Mouse (Mus musculus): ENCODE results near the gene Dst. TPM values are rescaled to one million over a fixed set of nuclear protein-coding genes. Genes with fewer than 3 reads are reported as not detected.

The Dst gene
- 13.4 and 16.7 TPM in 2 replicates for polyA plus RNA-seq (2015; fragmentation: Nextera tagmentation; extraction: Ambion mirVana)

DNA sequence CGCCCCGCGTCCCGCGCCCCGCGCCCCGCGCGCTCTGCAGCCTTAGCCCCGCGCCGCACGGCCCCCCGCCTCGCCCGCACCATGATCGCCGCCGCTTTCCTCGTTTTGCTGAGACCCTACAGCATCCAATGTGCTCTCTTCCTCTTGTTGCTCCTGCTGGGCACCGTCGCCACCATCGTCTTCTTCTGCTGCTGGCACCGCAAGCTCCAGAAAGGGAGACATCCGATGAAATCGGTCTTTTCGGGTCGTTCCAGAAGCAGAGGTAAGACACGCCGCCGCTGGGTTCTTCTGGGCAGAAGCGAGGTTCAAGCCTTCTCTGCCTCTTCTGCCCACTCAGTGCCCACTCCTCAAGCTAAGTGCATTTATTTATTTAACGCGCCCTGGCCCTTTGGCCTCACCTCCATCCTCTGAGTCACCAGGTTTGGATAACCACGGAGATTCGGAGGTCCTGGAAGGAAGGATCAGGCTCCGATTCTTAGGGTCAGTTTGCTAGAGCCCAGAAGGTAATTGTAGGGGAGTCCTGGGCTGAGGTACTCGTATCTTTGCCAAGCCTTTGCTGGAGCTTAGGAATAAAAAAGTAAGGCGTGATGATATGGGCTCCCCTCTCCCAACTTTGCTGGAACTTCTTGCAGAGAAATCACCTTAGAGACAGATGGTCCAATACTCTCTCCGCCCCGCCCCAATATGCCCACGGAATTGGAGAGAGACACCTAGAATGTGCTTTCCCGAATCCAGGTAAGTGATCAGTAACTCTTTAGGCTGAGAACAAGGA lies at the start of gene Dst:
Dst (plus strand) TSS at position 35 of the 772 bp plus-strand sequence.
- Histone ChIP-seq H3K27ac (ENCODE audit: low read length) (no peak within 1 kb of the TSS), H3K36me3 (ENCODE audit: control insufficient read depth, insufficient read depth, low read length) (no peaks in the 10 kb centered on the region), H3K9ac (ENCODE audit: low read length) (peak within 1 kb of the TSS; percentile 59), H3K4me3 (ENCODE audit: low read length) (peak within 1 kb of the TSS; percentile 66), H3K4me1 (replicated peaks; ENCODE audit: control insufficient read depth, insufficient read depth, low read length) (peaks cover 5% of the 10 kb centered on the region), H3K4me2 (ENCODE audit: low read depth, low read length) (peak within 1 kb of the TSS; percentile 99), H3K27me3 (ENCODE audit: control insufficient read depth, insufficient read depth, low read depth, low read length) (peaks cover 41% of the 10 kb centered on the region), H3K9me3 (ENCODE audit: control insufficient read depth, low read length) (no peaks in the 10 kb centered on the region)
- no peak; the same call in 1 of the 2 replicates for ATAC-seq (ENCODE audit: low read depth)
- WGBS = 2% methylated on average over 33 of the region's 44 CpGs

- Histone ChIP-seq H3K9me3 (ENCODE audit: control insufficient read depth, low read length) (no peaks in the 10 kb centered on the region), H3K4me3 (ENCODE audit: low read length) (no peak overlapping the region), H3K9ac (ENCODE audit: low read length) (no peak overlapping the region), H3K36me3 (ENCODE audit: control insufficient read depth, insufficient read depth, low read length) (no peaks in the 10 kb centered on the region), H3K4me2 (ENCODE audit: low read depth, low read length) (no peak overlapping the region), H3K27me3 (ENCODE audit: control insufficient read depth, insufficient read depth, low read depth, low read length) (no peaks in the 10 kb centered on the region), H3K27ac (ENCODE audit: low read length) (no peak overlapping the region), H3K4me1 (replicated peaks; ENCODE audit: control insufficient read depth, insufficient read depth, low read length) (no peaks in the 10 kb centered on the region)
- no peak for ATAC-seq (ENCODE audit: low read depth)
- 68% methylated on average over 2 of the region's 2 CpGs for WGBS
These were observed 39.0 kb upstream of the Dst start for GRCm38 (mm10) chr1:33869031-33869430.

- Histone ChIP-seq H3K27me3 (ENCODE audit: control insufficient read depth, insufficient read depth, low read depth, low read length) (no peaks in the 10 kb centered on the region), H3K9ac (ENCODE audit: low read length) (no peak overlapping the region), H3K27ac (ENCODE audit: low read length) (no peak overlapping the region), H3K36me3 (ENCODE audit: control insufficient read depth, insufficient read depth, low read length) (no peaks in the 10 kb centered on the region), H3K4me2 (ENCODE audit: low read depth, low read length) (no peak overlapping the region), H3K4me3 (ENCODE audit: low read length) (no peak overlapping the region), H3K9me3 (ENCODE audit: control insufficient read depth, low read length) (no peaks in the 10 kb centered on the region), H3K4me1 (replicated peaks; ENCODE audit: control insufficient read depth, insufficient read depth, low read length) (no peaks in the 10 kb centered on the region)
- ATAC-seq (ENCODE audit: low read depth) = no peak
- 79% methylated on average over 3 of the region's 3 CpGs for WGBS
These were observed 38.6 kb upstream of the Dst start for GRCm38 (mm10) chr1:33869437-33869836.

DNA sequence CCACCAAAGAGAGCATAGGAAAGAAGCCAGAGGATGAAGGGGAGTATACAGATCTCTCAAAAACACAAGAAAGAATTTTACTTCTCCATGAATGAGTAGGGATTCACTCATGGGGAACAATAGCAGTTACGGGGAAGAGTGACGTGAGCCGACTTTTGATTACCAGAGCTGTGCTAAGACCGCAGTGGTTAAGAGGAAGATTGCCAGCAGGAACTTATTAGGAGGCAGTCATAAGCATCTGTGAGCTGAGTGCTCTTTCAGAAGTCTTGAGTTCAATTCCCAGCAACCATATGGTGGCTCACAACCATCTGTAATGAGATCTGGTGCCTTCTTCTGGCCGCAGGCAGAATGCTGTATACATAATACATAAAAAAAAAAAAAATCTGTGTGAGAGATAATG lies 34.5 kb upstream of the Dst start:
- Histone ChIP-seq H3K27ac (ENCODE audit: low read length) (no peak overlapping the region), H3K9me3 (ENCODE audit: control insufficient read depth, low read length) (no peaks in the 10 kb centered on the region), H3K9ac (ENCODE audit: low read length) (no peak overlapping the region), H3K4me2 (ENCODE audit: low read depth, low read length) (no peak overlapping the region), H3K4me3 (ENCODE audit: low read length) (no peak overlapping the region), H3K36me3 (ENCODE audit: control insufficient read depth, insufficient read depth, low read length) (no peaks in the 10 kb centered on the region), H3K27me3 (ENCODE audit: control insufficient read depth, insufficient read depth, low read depth, low read length) (no peaks in the 10 kb centered on the region), H3K4me1 (replicated peaks; ENCODE audit: control insufficient read depth, insufficient read depth, low read length) (no peaks in the 10 kb centered on the region)
- no peak for ATAC-seq (ENCODE audit: low read depth)
- WGBS = 89% methylated on average over 5 of the region's 5 CpGs

- WGBS = 49% methylated on average over 6 of the region's 6 CpGs
- no peak overlapping the region for H3K27ac ChIP-seq (ENCODE audit: low read length)
- no peak overlapping the region for H3K9ac ChIP-seq (ENCODE audit: low read length)
- H3K27me3 ChIP-seq (ENCODE audit: control insufficient read depth, insufficient read depth, low read depth, low read length) = no peaks in the 10 kb centered on the region
- no peak overlapping the region for H3K4me2 ChIP-seq (ENCODE audit: low read depth, low read length)
- H3K9me3 ChIP-seq (ENCODE audit: control insufficient read depth, low read length) = no peaks in the 10 kb centered on the region
- no peak for ATAC-seq (ENCODE audit: low read depth)
- H3K4me3 ChIP-seq (ENCODE audit: low read length) = no peak overlapping the region
- H3K4me1 ChIP-seq (replicated peaks; ENCODE audit: control insufficient read depth, insufficient read depth, low read length) = no peaks in the 10 kb centered on the region
- no peaks in the 10 kb centered on the region for H3K36me3 ChIP-seq (ENCODE audit: control insufficient read depth, insufficient read depth, low read length)
These were observed 32.3 kb upstream of the Dst start for GRCm38 (mm10) chr1:33875691-33876090.

DNA sequence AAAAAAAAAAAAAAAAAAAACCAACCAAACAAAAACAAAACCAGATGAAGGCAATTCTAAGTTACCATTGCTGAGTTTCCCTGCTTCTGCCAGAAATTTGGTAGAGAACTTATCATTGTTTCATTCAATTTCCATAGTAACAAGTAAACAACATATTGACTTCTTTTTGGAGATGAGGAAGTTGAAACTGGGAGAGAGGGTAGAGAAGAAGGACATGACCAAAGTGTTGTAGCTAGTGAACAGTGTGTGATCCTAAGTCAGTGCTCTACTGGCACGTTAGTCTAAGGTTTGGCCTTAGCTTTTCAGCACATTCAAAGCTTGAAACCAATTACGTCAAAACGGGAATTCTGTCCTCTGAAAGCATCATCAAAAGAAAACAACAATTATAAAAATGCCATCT lies 31.6 kb upstream of the Dst start:
- 75% methylated on average over 3 of the region's 3 CpGs for WGBS
- ATAC-seq (ENCODE audit: low read depth) = no peak
- H3K4me3 ChIP-seq (ENCODE audit: low read length) = no peak overlapping the region

GRCm38 (mm10) chr1:33878170-33878569 lies 29.9 kb upstream of the Dst start:
- Histone ChIP-seq H3K27me3 (ENCODE audit: control insufficient read depth, insufficient read depth, low read depth, low read length) (no peaks in the 10 kb centered on the region), H3K4me2 (ENCODE audit: low read depth, low read length) (no peak overlapping the region), H3K4me1 (replicated peaks; ENCODE audit: control insufficient read depth, insufficient read depth, low read length) (no peaks in the 10 kb centered on the region), H3K36me3 (ENCODE audit: control insufficient read depth, insufficient read depth, low read length) (no peaks in the 10 kb centered on the region), H3K9ac (ENCODE audit: low read length) (no peak overlapping the region), H3K27ac (ENCODE audit: low read length) (no peak overlapping the region), H3K9me3 (ENCODE audit: control insufficient read depth, low read length) (no peaks in the 10 kb centered on the region), H3K4me3 (ENCODE audit: low read length) (no peak overlapping the region)
- ATAC-seq (ENCODE audit: low read depth) = no peak
- WGBS = 70% methylated on average over 7 of the region's 7 CpGs

More for the DNA sequence above, 31.6 kb upstream of the Dst start:
- no peak overlapping the region for H3K4me2 ChIP-seq (ENCODE audit: low read depth, low read length)
- no peaks in the 10 kb centered on the region for H3K36me3 ChIP-seq (ENCODE audit: control insufficient read depth, insufficient read depth, low read length)
- H3K9me3 ChIP-seq (ENCODE audit: control insufficient read depth, low read length) = no peaks in the 10 kb centered on the region
- no peak overlapping the region for H3K9ac ChIP-seq (ENCODE audit: low read length)
- H3K27ac ChIP-seq (ENCODE audit: low read length) = no peak overlapping the region
- no peaks in the 10 kb centered on the region for H3K4me1 ChIP-seq (replicated peaks; ENCODE audit: control insufficient read depth, insufficient read depth, low read length)
- no peaks in the 10 kb centered on the region for H3K27me3 ChIP-seq (ENCODE audit: control insufficient read depth, insufficient read depth, low read depth, low read length)

DNA sequence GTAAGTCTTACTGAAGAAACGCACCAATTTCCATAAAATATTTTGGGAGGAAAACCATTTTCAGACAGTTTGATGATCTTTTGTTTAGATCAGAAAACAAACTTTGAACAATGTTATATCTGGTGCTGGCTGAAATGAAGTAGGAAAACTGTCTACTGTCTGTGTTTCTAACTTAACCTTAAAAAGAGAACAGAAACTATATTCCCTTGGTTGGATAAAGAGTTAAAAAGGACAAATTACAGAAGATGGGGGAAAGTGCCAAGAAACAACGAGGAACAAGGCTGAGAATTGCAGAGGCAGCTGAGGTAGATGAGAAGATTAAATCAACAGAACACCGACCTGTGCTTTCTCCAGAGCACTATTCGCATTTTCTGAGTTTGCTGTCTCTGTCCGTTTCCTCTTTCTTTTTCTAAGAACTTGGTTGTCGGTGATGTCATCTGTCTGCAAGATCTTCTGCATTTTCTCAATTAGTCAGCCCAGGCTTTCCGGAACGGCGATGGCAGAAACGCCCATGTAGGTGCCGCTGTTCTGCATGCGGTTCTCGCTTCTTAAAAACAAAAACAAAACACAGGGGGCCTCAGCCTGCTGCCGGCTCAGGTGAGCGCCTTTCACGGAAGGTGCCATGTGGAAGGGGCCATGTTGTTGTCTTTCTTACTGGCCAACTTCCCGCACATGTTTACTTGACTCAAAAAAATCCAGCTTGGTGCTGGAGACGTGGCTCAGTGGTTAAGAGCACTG lies 24.8 kb upstream of the Dst start:
- Histone ChIP-seq H3K4me1 (replicated peaks; ENCODE audit: control insufficient read depth, insufficient read depth, low read length) (no peaks in the 10 kb centered on the region), H3K4me2 (ENCODE audit: low read depth, low read length) (peak overlapping the region; percentile 48), H3K27me3 (ENCODE audit: control insufficient read depth, insufficient read depth, low read depth, low read length) (no peaks in the 10 kb centered on the region), H3K9ac (ENCODE audit: low read length) (no peak overlapping the region), H3K9me3 (ENCODE audit: control insufficient read depth, low read length) (no peaks in the 10 kb centered on the region), H3K36me3 (ENCODE audit: control insufficient read depth, insufficient read depth, low read length) (no peaks in the 10 kb centered on the region), H3K4me3 (ENCODE audit: low read length) (peak overlapping the region; percentile 35), H3K27ac (ENCODE audit: low read length) (no peak overlapping the region)
- no peak for ATAC-seq (ENCODE audit: low read depth)
- WGBS = 8% methylated on average over 18 of the region's 18 CpGs

DNA sequence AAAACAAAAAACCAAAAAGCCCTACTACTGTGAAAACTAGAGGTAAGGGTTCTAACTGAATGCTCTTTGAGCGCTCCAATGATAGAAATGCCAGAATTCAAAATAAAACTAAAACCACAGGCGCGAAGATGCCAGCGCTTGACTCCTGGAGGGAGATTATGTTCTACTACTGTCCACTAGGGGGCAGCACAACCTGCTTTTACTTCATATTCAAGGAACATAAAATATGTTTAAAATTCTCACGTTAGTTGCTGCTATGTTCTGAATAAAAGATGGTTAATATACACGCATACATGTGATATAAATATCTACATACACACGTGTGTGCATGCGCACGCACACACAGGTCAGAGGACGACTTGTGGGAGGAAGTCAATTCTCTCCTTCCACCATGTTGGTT lies 15.2 kb upstream of the Dst start:
- Histone ChIP-seq H3K36me3 (ENCODE audit: control insufficient read depth, insufficient read depth, low read length) (no peaks in the 10 kb centered on the region), H3K9ac (ENCODE audit: low read length) (no peak overlapping the region), H3K27me3 (ENCODE audit: control insufficient read depth, insufficient read depth, low read depth, low read length) (no peaks in the 10 kb centered on the region), H3K4me1 (replicated peaks; ENCODE audit: control insufficient read depth, insufficient read depth, low read length) (no peaks in the 10 kb centered on the region), H3K4me2 (ENCODE audit: low read depth, low read length) (no peak overlapping the region), H3K9me3 (ENCODE audit: control insufficient read depth, low read length) (no peaks in the 10 kb centered on the region), H3K27ac (ENCODE audit: low read length) (no peak overlapping the region), H3K4me3 (ENCODE audit: low read length) (no peak overlapping the region)
- no peak for ATAC-seq (ENCODE audit: low read depth)
- WGBS = 65% methylated on average over 10 of the region's 10 CpGs
